Mouse (Mus musculus): ENCODE data around the gene Strada.

GRCm38 (mm10) chr11:106160841-106161721 lies 40.9 kb downstream of the Strada start, which contains the start of the genes Gm10840 and Limd2:
- TF ChIP-seq CTCF (IDR thresholded peaks at IDR 0.05; ENCODE audit: extremely low read depth, insufficient read depth, low read length) (no peak), POLR2A (IDR thresholded peaks at IDR 0.05; ENCODE audit: extremely low read depth, insufficient read depth, low read length) (peak; percentile 76)
